Mouse (Mus musculus) kidney, adult 2 months (tissue): Measurements from ENCODE around the gene Mei1.

Experiments
- CTCF ChIP-seq: fragments of 200-500 bp; conservative IDR thresholded peaks from 2 replicates; pipeline ENCODE4 v1.5.1; 2011; ENCODE audit warnings: low read depth, mild to moderate bottlenecking, control low read depth, low read length, moderate library complexity, mixed read lengths; ENCODE audit not compliant: insufficient read depth, insufficient read length
- POLR2A ChIP-seq: fragments of 200-500 bp; IDR thresholded peaks from one replicate; pipeline ENCODE4 v1.6.1; 2011; ENCODE audit warnings: low read depth, low read length, control low read depth

DNA sequence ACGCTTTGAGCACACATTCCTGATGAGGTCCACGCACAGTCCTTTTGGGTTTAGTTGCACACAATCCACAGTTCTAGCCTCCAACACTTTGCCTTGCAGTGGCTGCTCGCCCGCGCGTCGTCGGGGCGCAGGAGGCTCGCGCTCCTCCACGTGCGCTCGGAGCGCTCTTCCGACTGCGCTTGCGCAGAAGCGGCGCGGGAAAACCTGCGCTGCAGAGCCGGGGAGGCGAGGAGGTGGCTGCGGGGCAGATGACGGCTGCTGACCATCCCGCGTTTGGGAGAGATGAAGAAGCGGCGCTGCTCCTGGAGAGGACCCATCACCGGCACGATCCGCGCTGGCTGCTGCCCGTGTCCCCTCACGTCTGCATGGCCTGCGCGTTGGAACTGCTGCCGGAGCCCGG, at the start of gene Mei1:
- TF ChIP-seq CTCF (no peak), POLR2A (no peak)
